Mouse (Mus musculus) myocyte (in vitro differentiated cells): ENCODE measurements around the gene Spata31d1a. TPM values are rescaled to one million over a fixed set of nuclear protein-coding genes. Genes with fewer than 3 reads are reported as not detected.

Experiments
- H3K27me3 ChIP-seq: one replicate; pipeline ENCODE4 v1.6.1; 2011; ENCODE audit not compliant: control insufficient read depth, insufficient read depth, insufficient read length
- H3K36me3 ChIP-seq: one replicate; pipeline ENCODE4 v1.6.1; 2011; ENCODE audit not compliant: control insufficient read depth, insufficient read depth
- H3K4me2 ChIP-seq: one replicate; pipeline ENCODE4 v1.6.1; 2011; ENCODE audit warnings: low read depth, control low read depth
- H3K4me3 ChIP-seq: one replicate; pipeline ENCODE4 v1.5.1; 2011; ENCODE audit warnings: mild to moderate bottlenecking, control low read depth, moderate library complexity
- H3K79me2 ChIP-seq: one replicate; pipeline ENCODE4 v1.6.1; 2011; ENCODE audit not compliant: control insufficient read depth, insufficient read depth
- H3ac ChIP-seq: one replicate; pipeline ENCODE4 v1.6.1; 2011; ENCODE audit not compliant: control insufficient read depth, insufficient read length
- CEBPB ChIP-seq: IDR thresholded peaks from 2 replicates; pipeline ENCODE4 v1.6.1; 2011; ENCODE audit warnings: mild to moderate bottlenecking, moderate library complexity; ENCODE audit not compliant: poor library complexity, insufficient read depth, severe bottlenecking
- E2F4 ChIP-seq: IDR thresholded peaks from one replicate; pipeline ENCODE4 v1.6.1; 2011; ENCODE audit warnings: mild to moderate bottlenecking, control low read depth, moderate library complexity; ENCODE audit not compliant: insufficient read depth
- MAX ChIP-seq: IDR thresholded peaks from one replicate; pipeline ENCODE4 v1.6.1; 2011; ENCODE audit warnings: low read depth, mild to moderate bottlenecking, control low read depth
- MYOD1 ChIP-seq, 3 experiments: IDR thresholded peaks; one replicate each; pipeline ENCODE4 v1.6.1; 2011; ENCODE audit warnings: control low read depth in 2 of 3, low read depth in 2 of 3, mild to moderate bottlenecking in 2 of 3, moderate library complexity in 1 of 3; ENCODE audit not compliant: insufficient read length in 2 of 3, control insufficient read depth in 1 of 3
- MYOG ChIP-seq, 3 experiments: IDR thresholded peaks; one replicate each; pipeline ENCODE4 v1.6.1; 2011; ENCODE audit warnings: control low read depth in 2 of 3, low read depth in 2 of 3, mild to moderate bottlenecking in 2 of 3; ENCODE audit not compliant: insufficient read length in 2 of 3, control insufficient read depth in 1 of 3, insufficient read depth in 1 of 3
- POLR2A ChIP-seq: IDR thresholded peaks from one replicate; pipeline ENCODE4 v1.6.1; 2011; ENCODE audit warnings: low read depth, mild to moderate bottlenecking, control low read depth, moderate library complexity; ENCODE audit not compliant: insufficient read length
- POLR2AphosphoS2 ChIP-seq: IDR thresholded peaks from one replicate; pipeline ENCODE4 v1.6.1; 2011; ENCODE audit warnings: low read depth, control low read depth; ENCODE audit not compliant: insufficient read length
- REST ChIP-seq: IDR thresholded peaks from one replicate; pipeline ENCODE4 v1.6.1; 2011; ENCODE audit warnings: mild to moderate bottlenecking, control low read depth, moderate library complexity; ENCODE audit not compliant: insufficient read depth, insufficient read length
- SRF ChIP-seq: IDR thresholded peaks from one replicate; pipeline ENCODE4 v1.6.1; 2011; ENCODE audit warnings: low read depth; ENCODE audit not compliant: control insufficient read depth, insufficient read length
- TCF12 ChIP-seq: IDR thresholded peaks from one replicate; pipeline ENCODE4 v1.6.1; 2011; ENCODE audit warnings: mild to moderate bottlenecking, control low read depth; ENCODE audit not compliant: poor library complexity, insufficient read depth, severe bottlenecking
- TCF3 ChIP-seq: IDR thresholded peaks from one replicate; pipeline ENCODE4 v1.6.1; 2011; ENCODE audit warnings: low read depth, control low read depth; ENCODE audit not compliant: insufficient read length
- USF1 ChIP-seq: IDR thresholded peaks from one replicate; pipeline ENCODE4 v1.6.1; 2011; ENCODE audit warnings: low read depth, mild to moderate bottlenecking, control low read depth, moderate library complexity
- polyA plus RNA-seq: library from polyadenylated mRNA; unstranded; fragments of >200 nt; fragmentation: generic; extraction: Trizol; gene quantifications from one replicate; pipeline ENCODE4 v1.2.1, GENCODE M21; 2012; ENCODE audit warnings: missing spikeins

Gene Spata31d1a
- polyA plus RNA-seq, 1 experiment: not detected

- Histone ChIP-seq H3K4me2 (no peak overlapping the region), H3K79me2 (no peaks in the 10 kb centered on the region), H3ac (no peak overlapping the region), H3K27me3 (no peaks in the 10 kb centered on the region), H3K36me3 (no peaks in the 10 kb centered on the region), H3K4me3 (no peak overlapping the region)
- no peak for TF ChIP-seq USF1
- TF ChIP-seq E2F4: no peak
- no peak for TF ChIP-seq SRF
- no peak for TF ChIP-seq MYOD1 (IDR thresholded peaks at IDR 0.05; ENCODE audit: control insufficient read depth in 1 of 3, insufficient read length in 2 of 3, low read depth in 2 of 3)
- no peak for TF ChIP-seq POLR2A
- no peak for TF ChIP-seq CEBPB
- no peak for TF ChIP-seq REST
- TF ChIP-seq MAX: no peak
- TF ChIP-seq TCF3: no peak
Observed at GRCm38 (mm10) chr13:59745462-59745861, 35.3 kb upstream of the Spata31d1a start.

GRCm38 (mm10) chr13:59741697-59742096 lies 31.6 kb upstream of the Spata31d1a start:
- Histone ChIP-seq H3K4me2 (no peak overlapping the region), H3K4me3 (no peak overlapping the region), H3K36me3 (no peaks in the 10 kb centered on the region), H3ac (no peak overlapping the region), H3K27me3 (peaks cover 5% of the 10 kb centered on the region), H3K79me2 (no peaks in the 10 kb centered on the region)
- no peak for TF ChIP-seq TCF12
- TF ChIP-seq CEBPB: no peak
- TF ChIP-seq REST: no peak
- no peak for TF ChIP-seq E2F4
- no peak for TF ChIP-seq POLR2AphosphoS2
- no peak for TF ChIP-seq MYOD1 (IDR thresholded peaks at IDR 0.05; ENCODE audit: control insufficient read depth in 1 of 3, insufficient read length in 2 of 3, low read depth in 2 of 3)
- TF ChIP-seq TCF3: no peak

DNA sequence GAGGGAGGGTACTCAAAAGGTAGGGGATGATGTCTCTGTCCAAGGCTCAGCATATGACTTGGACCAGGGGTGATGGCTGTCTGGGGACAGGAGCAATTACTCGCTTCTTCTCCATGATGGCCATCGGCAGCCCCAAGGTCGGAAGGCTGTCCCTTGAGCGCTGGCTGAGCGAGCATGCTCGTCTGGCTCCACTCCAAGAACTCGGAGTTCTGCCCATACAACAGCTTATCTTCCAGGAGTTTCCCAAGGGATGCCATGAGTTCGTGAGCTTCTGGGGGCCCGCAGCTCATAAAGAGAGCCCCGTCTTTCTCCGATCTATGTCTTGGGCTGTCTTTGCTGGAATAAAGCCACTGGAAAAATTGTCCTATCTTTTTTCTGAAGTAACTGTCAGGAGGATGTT lies 31.0 kb upstream of the Spata31d1a start:
- Histone ChIP-seq H3ac (no peak overlapping the region), H3K36me3 (no peaks in the 10 kb centered on the region), H3K4me2 (no peak overlapping the region), H3K79me2 (no peaks in the 10 kb centered on the region), H3K4me3 (no peak overlapping the region), H3K27me3 (peaks cover 5% of the 10 kb centered on the region)
- TF ChIP-seq SRF (no peak), POLR2AphosphoS2 (no peak), MYOG (IDR thresholded peaks at IDR 0.05; ENCODE audit: control insufficient read depth in 1 of 3, insufficient read depth in 1 of 3, insufficient read length in 2 of 3, low read depth in 2 of 3) (no peak), REST (no peak), POLR2A (no peak), USF1 (no peak), CEBPB (no peak), TCF12 (no peak)

GRCm38 (mm10) chr13:59739397-59739796 lies 29.3 kb upstream of the Spata31d1a start:
- TF ChIP-seq TCF3 (no peak), MAX (no peak), TCF12 (no peak), USF1 (no peak), POLR2AphosphoS2 (no peak), POLR2A (no peak), E2F4 (no peak), MYOD1 (IDR thresholded peaks at IDR 0.05; ENCODE audit: control insufficient read depth in 1 of 3, insufficient read length in 2 of 3, low read depth in 2 of 3) (no peak), CEBPB (no peak), SRF (no peak), MYOG (IDR thresholded peaks at IDR 0.05; ENCODE audit: control insufficient read depth in 1 of 3, insufficient read depth in 1 of 3, insufficient read length in 2 of 3, low read depth in 2 of 3) (no peak), REST (no peak)
- H3K79me2 ChIP-seq: no peaks in the 10 kb centered on the region
- H3K4me3 ChIP-seq: no peak overlapping the region
- H3ac ChIP-seq: no peak overlapping the region
- peaks cover 5% of the 10 kb centered on the region for H3K27me3 ChIP-seq
- H3K36me3 ChIP-seq: no peaks in the 10 kb centered on the region
- no peak overlapping the region for H3K4me2 ChIP-seq

GRCm38 (mm10) chr13:59738455-59738854 lies 28.3 kb upstream of the Spata31d1a start:
- Histone ChIP-seq H3K4me3 (no peak overlapping the region), H3K27me3 (peaks cover 5% of the 10 kb centered on the region), H3K79me2 (no peaks in the 10 kb centered on the region), H3K36me3 (no peaks in the 10 kb centered on the region), H3ac (no peak overlapping the region), H3K4me2 (no peak overlapping the region)
- TF ChIP-seq MAX (no peak), MYOD1 (IDR thresholded peaks at IDR 0.05; ENCODE audit: control insufficient read depth in 1 of 3, insufficient read length in 2 of 3, low read depth in 2 of 3) (no peak), POLR2AphosphoS2 (no peak), SRF (no peak), USF1 (no peak), CEBPB (no peak), TCF3 (no peak), TCF12 (no peak), POLR2A (no peak), MYOG (IDR thresholded peaks at IDR 0.05; ENCODE audit: control insufficient read depth in 1 of 3, insufficient read depth in 1 of 3, insufficient read length in 2 of 3, low read depth in 2 of 3) (no peak), REST (no peak), E2F4 (no peak)
